Mouse (Mus musculus) 3134 (cell line): ENCODE data around the gene Spns1.
A peak's percentile ranks its signal among the peaks of the same experiment; 100 is the strongest.
"Not testable (repeated sequence)": the region's sequence is repeated elsewhere in the genome, so short reads cannot be mapped to it uniquely, and the experiment has no call there.

Source experiments
- DNase-seq: peaks from one replicate; pipeline ENCODE4 v3.0.0-alpha.2; 2011; ENCODE audit warnings: low spot score; ENCODE audit not compliant: insufficient read length; ENCODE audit errors: extremely low read depth

Gene Spns1

GRCm38 (mm10) chr7:126340206-126340618 lies 37.0 kb downstream of the Spns1 start:
- DNase-seq, result no peak

GRCm38 (mm10) chr7:126339521-126339971 lies 37.7 kb downstream of the Spns1 start:
- DNase-seq, result no peak

GRCm38 (mm10) chr7:126338906-126339305 lies 38.3 kb downstream of the Spns1 start:
- no peak for DNase-seq

GRCm38 (mm10) chr7:126335556-126335955 lies 41.7 kb downstream of the Spns1 start:
- DNase-seq, result no peak

GRCm38 (mm10) chr7:126332691-126333090 lies 44.6 kb downstream of the Spns1 start:
- DNase-seq, result no peak

GRCm38 (mm10) chr7:126330693-126331092 lies 46.6 kb downstream of the Spns1 start:
- DNase-seq, result no peak

- DNase-seq, result no peak
These were observed 47.2 kb downstream of the Spns1 start for GRCm38 (mm10) chr7:126329907-126330645.

GRCm38 (mm10) chr7:126328848-126329247 lies 48.4 kb downstream of the Spns1 start:
- DNase-seq, result not testable (repeated sequence)

GRCm38 (mm10) chr7:126325576-126326273 lies 51.5 kb downstream of the Spns1 start:
- not testable (repeated sequence) for DNase-seq

- no peak for DNase-seq
These were observed 52.5 kb downstream of the Spns1 start for GRCm38 (mm10) chr7:126324791-126325190.

GRCm38 (mm10) chr7:126323729-126324128 lies 53.5 kb downstream of the Spns1 start:
- peak; percentile 34 for DNase-seq
